Mouse (Mus musculus) urinary bladder, postnatal 25 days (tissue): ENCODE data around the gene Gm11115.

Source experiments
- DNase-seq: peaks from one replicate; pipeline ENCODE4 v3.0.0; 2022; ENCODE audit warnings: low spot score

Gm11115 gene

GRCm38 (mm10) chr5:88153999-88154398 is at the start of gene Gm11115:
Gm11115 (minus strand) TSS chr5:88154099.
- DNase-seq: no peak

DNA sequence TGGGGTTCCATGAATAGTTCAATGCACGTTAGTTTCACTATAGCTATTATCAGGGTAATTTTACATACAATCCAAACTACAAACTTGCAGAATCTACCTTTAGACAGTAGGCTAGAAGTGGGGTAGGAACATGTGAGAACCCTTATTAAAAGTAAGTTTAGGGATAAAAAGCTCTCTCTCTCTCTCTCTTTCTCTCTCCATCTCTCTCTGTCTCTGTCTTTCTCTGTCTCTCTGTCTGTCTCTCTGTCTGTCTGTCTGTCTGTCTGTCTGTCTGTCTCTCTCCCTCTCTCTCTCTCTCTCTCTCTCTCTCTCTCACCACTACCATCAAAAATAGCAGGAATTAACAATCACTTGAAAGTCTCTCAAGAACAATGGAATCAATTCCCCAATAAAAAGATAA is 42.5 kb downstream of the Gm11115 start, which contains the start of gene Gm11116:
Gene Gm11116, minus strand, starts transcription at position 101 of the 400 bp plus-strand sequence.
- no peak for DNase-seq
